Mouse (Mus musculus) liver, postnatal 0 days (tissue): Measurements from ENCODE around the gene D430041D05Rik. TPM values are rescaled to one million over a fixed set of nuclear protein-coding genes. Genes with fewer than 3 reads are reported as not detected.

Source experiments
- ATAC-seq: fragments of 200-750 bp; cut with Nextera tagmentation; 2 replicates; pipeline ENCODE4 v1.8.0; 2017; ENCODE audit warnings: mild to moderate bottlenecking, moderate library complexity
- DNase-seq: peaks from one replicate; pipeline ENCODE4 v3.0.0-alpha.2; 2016
- H3K27ac ChIP-seq: fragments of 300-500 bp; sonication (generic); 2 replicates; pipeline ENCODE4 v1.5.1; 2014; ENCODE audit warnings: antibody characterized with exemption, moderate library complexity, mild to moderate bottlenecking, low read depth
- H3K27me3 ChIP-seq: fragments of 300-500 bp; sonication (generic); 2 replicates; pipeline ENCODE4 v1.6.1; 2014; ENCODE audit warnings: low read length, control low read depth, mixed read lengths; ENCODE audit not compliant: insufficient read depth
- H3K36me3 ChIP-seq: fragments of 300-500 bp; sonication (generic); replicated peaks from 2 replicates; pipeline ENCODE4 v1.6.1; 2014; ENCODE audit warnings: mild to moderate bottlenecking, control low read depth, low read length, moderate library complexity, mixed read lengths; ENCODE audit not compliant: insufficient read depth
- H3K4me1 ChIP-seq: fragments of 300-500 bp; sonication (generic); 2 replicates; pipeline ENCODE4 v1.6.1; 2014; ENCODE audit warnings: antibody characterized with exemption, mild to moderate bottlenecking, control low read depth; ENCODE audit not compliant: insufficient read depth
- H3K4me2 ChIP-seq: fragments of 300-500 bp; sonication (generic); 2 replicates; pipeline ENCODE4 v1.6.1; 2014; ENCODE audit warnings: low read depth, mild to moderate bottlenecking, low read length, moderate library complexity, mixed read lengths
- H3K4me3 ChIP-seq: fragments of 300-500 bp; sonication (generic); 2 replicates; pipeline ENCODE4 v1.5.1; 2014; ENCODE audit warnings: low read depth, low read length
- H3K9ac ChIP-seq: fragments of 300-500 bp; sonication (generic); replicated peaks from 2 replicates; pipeline ENCODE4 v1.6.1; 2014; ENCODE audit warnings: mild to moderate bottlenecking, moderate library complexity
- H3K9me3 ChIP-seq: fragments of 300-500 bp; sonication (generic); 2 replicates; pipeline ENCODE4 v1.6.1; 2016; ENCODE audit warnings: mild to moderate bottlenecking, control low read depth, low read length, mixed read lengths
- CTCF ChIP-seq: sonication (generic); IDR thresholded peaks from 2 replicates; pipeline ENCODE4 v1.5.1; 2016; ENCODE audit warnings: antibody characterized with exemption, low read depth
- EP300 ChIP-seq: IDR thresholded peaks from 2 replicates; pipeline ENCODE4 v1.6.1; 2016; ENCODE audit warnings: antibody characterized with exemption, low read depth, mild to moderate bottlenecking
- WGBS: fragments of 180-500 bp; shearing (Covaris S2); extraction: QIAGEN DNeasy Blood & Tissue Kit; methylation state at CpG from one replicate; pipeline ENCODE4 v1.1.7; 2014; ENCODE audit not compliant: insufficient replicate concordance; 5-methylcytosine and 5-hydroxymethylcytosine counted together
- polyA plus RNA-seq: library from polyadenylated mRNA; unstranded; fragments of >200 nt; fragmentation: Nextera tagmentation; extraction: Ambion mirVana; gene quantifications from 2 replicates; pipeline ENCODE4 v1.2.1, GENCODE M21; 2015

D430041D05Rik gene
- polyA plus RNA-seq, 1 experiment from 2014 or later, result 0.05 TPM

DNA sequence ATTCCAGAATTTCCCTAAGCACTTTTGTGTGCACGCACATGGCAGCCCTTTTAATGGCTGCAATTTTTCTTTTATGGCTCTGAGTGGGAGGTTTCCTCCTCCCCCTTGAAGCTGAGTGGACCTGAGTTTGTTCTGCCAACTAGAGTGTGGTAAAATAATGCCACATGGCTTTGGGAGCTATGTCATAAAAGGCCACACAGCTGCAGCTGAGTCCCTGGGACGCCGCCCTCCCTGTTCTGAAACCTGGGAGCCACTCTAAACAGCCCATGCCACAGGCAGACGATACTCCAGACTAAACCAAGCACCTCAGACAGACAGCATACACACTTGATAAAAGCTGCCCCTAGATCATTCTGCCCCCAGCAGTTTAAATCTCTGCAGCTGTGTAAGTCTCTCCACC, 143.8 kb downstream of the D430041D05Rik start:
- TF ChIP-seq EP300 (no peak), CTCF (no peak)
- no peak overlapping the region for H3K4me3 ChIP-seq
- H3K36me3 ChIP-seq, result no peaks in the 10 kb centered on the region
- no peak overlapping the region for H3K4me2 ChIP-seq
- no peaks in the 10 kb centered on the region for H3K4me1 ChIP-seq
- WGBS, result 44% methylated on average over 4 of the region's 4 CpGs
- H3K27ac ChIP-seq, result no peak overlapping the region
- no peak overlapping the region for H3K9ac ChIP-seq
- no peaks in the 10 kb centered on the region for H3K9me3 ChIP-seq
- no peaks in the 10 kb centered on the region for H3K27me3 ChIP-seq
- ATAC-seq, result no peak
- DNase-seq, result no peak

- TF ChIP-seq CTCF, result no peak
- TF ChIP-seq EP300, result no peak
- 68% methylated on average over 4 of the region's 4 CpGs for WGBS
- ATAC-seq, result no peak
Measured at GRCm38 (mm10) chr2:104261741-104262067, 149.1 kb downstream of the D430041D05Rik start.

GRCm38 (mm10) chr2:104260920-104261740, 149.7 kb downstream of the D430041D05Rik start:
- TF ChIP-seq CTCF (no peak), EP300 (no peak)
- 71% methylated on average over 18 of the region's 18 CpGs for WGBS

More at GRCm38 (mm10) chr2:104261741-104262067, 149.1 kb downstream of the D430041D05Rik start:
- H3K27me3 ChIP-seq, result no peaks in the 10 kb centered on the region
- H3K9ac ChIP-seq, result no peak overlapping the region
- no peaks in the 10 kb centered on the region for H3K4me1 ChIP-seq
- no peaks in the 10 kb centered on the region for H3K9me3 ChIP-seq
- H3K4me3 ChIP-seq, result no peak overlapping the region
- no peaks in the 10 kb centered on the region for H3K36me3 ChIP-seq
- H3K4me2 ChIP-seq, result no peak overlapping the region
- H3K27ac ChIP-seq, result no peak overlapping the region
- DNase-seq, result no peak

GRCm38 (mm10) chr2:104256585-104256984, 154.2 kb downstream of the D430041D05Rik start:
- H3K27ac ChIP-seq, result no peak overlapping the region
- H3K36me3 ChIP-seq, result no peaks in the 10 kb centered on the region
- no peak overlapping the region for H3K9ac ChIP-seq
- ATAC-seq, result no peak
- TF ChIP-seq CTCF (no peak), EP300 (no peak)
- H3K4me3 ChIP-seq, result no peak overlapping the region
- 67% methylated on average over 15 of the region's 15 CpGs for WGBS
- no peak overlapping the region for H3K4me2 ChIP-seq
- H3K4me1 ChIP-seq, result no peaks in the 10 kb centered on the region
- no peaks in the 10 kb centered on the region for H3K9me3 ChIP-seq
- H3K27me3 ChIP-seq, result no peaks in the 10 kb centered on the region
- DNase-seq, result no peak

More at GRCm38 (mm10) chr2:104260920-104261740, 149.7 kb downstream of the D430041D05Rik start:
- H3K9me3 ChIP-seq, result no peaks in the 10 kb centered on the region
- no peak overlapping the region for H3K4me3 ChIP-seq
- H3K27me3 ChIP-seq, result no peaks in the 10 kb centered on the region
- H3K27ac ChIP-seq, result no peak overlapping the region
- DNase-seq (no peak), ATAC-seq (no peak)
- H3K9ac ChIP-seq, result no peak overlapping the region
- no peaks in the 10 kb centered on the region for H3K36me3 ChIP-seq
- no peaks in the 10 kb centered on the region for H3K4me1 ChIP-seq
- no peak overlapping the region for H3K4me2 ChIP-seq

- TF ChIP-seq CTCF (no peak), EP300 (no peak)
- no peak overlapping the region for H3K4me2 ChIP-seq
- H3K9ac ChIP-seq, result no peak overlapping the region
- WGBS, result 73% methylated on average over 9 of the region's 9 CpGs
- H3K27ac ChIP-seq, result no peak overlapping the region
- H3K27me3 ChIP-seq, result no peaks in the 10 kb centered on the region
- ATAC-seq (no peak), DNase-seq (no peak)
- H3K36me3 ChIP-seq, result no peaks in the 10 kb centered on the region
- no peaks in the 10 kb centered on the region for H3K9me3 ChIP-seq
- H3K4me3 ChIP-seq, result no peak overlapping the region
- H3K4me1 ChIP-seq, result no peaks in the 10 kb centered on the region
Measured at GRCm38 (mm10) chr2:104254944-104255343, 155.9 kb downstream of the D430041D05Rik start.

DNA sequence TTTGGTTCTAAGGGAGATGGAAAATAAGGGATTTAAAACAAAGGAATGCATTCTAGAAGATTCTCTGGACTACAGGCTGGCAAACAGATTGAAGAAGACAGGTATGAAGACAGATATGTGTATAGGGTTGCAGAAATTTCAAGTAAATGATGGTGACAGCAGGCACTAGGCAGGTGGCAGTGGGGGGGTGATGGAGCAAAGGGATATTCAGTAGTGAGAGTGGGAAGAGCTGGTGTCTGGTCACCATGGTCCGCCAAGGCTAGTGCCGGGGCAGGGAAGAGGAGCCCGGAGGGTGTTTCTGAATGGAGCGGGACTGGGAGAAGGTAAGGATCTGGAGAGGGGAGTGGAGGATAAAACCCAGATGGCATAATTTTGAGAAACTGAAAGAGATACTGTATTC, 157.5 kb downstream of the D430041D05Rik start:
- Histone ChIP-seq H3K36me3 (no peaks in the 10 kb centered on the region), H3K4me2 (no peak overlapping the region), H3K4me3 (no peak overlapping the region), H3K9me3 (no peaks in the 10 kb centered on the region), H3K27me3 (no peaks in the 10 kb centered on the region), H3K9ac (no peak overlapping the region), H3K27ac (no peak overlapping the region), H3K4me1 (no peaks in the 10 kb centered on the region)
- WGBS, result 87% methylated on average over 4 of the region's 4 CpGs
- no peak for ATAC-seq
- TF ChIP-seq CTCF (no peak), EP300 (no peak)
- DNase-seq, result no peak
